Mouse (Mus musculus): ENCODE measurements around the gene Rgl2. TPM values are rescaled to one million over a fixed set of nuclear protein-coding genes. Genes with fewer than 3 reads are reported as not detected.
"Not testable (repeated sequence)": the region's sequence is repeated elsewhere in the genome, so short reads cannot be mapped to it uniquely, and the experiment has no call there.

Gene Rgl2
- polyA plus RNA-seq, 1 experiment from 2014 or later, result 42.6 TPM

GRCm38 (mm10) chr17:33892429-33892828 is 36.9 kb upstream of the Rgl2 start:
- H3K9ac ChIP-seq (ENCODE audit: low read length), result no peak overlapping the region
- no peak overlapping the region for H3K4me3 ChIP-seq (ENCODE audit: low read depth, low read length)
- H3K27me3 ChIP-seq (ENCODE audit: control insufficient read depth, insufficient read depth, low read length), result no peaks in the 10 kb centered on the region
- no peaks in the 10 kb centered on the region for H3K36me3 ChIP-seq (ENCODE audit: control insufficient read depth, insufficient read depth, low read length)
- DNase-seq (ENCODE audit: low spot score) (no peak), ATAC-seq (ENCODE audit: insufficient read depth, low FRiP score, low TSS enrichment) (no peak)
- H3K4me2 ChIP-seq (ENCODE audit: low read depth), result no peak overlapping the region
- 24% methylated on average over 7 of the region's 7 CpGs for WGBS
- H3K9me3 ChIP-seq (ENCODE audit: control insufficient read depth, low read length), result no peaks in the 10 kb centered on the region
- peaks cover 9% of the 10 kb centered on the region for H3K4me1 ChIP-seq (ENCODE audit: control insufficient read depth, insufficient read depth, low read length)
- H3K27ac ChIP-seq (ENCODE audit: low read depth, low read length), result no peak overlapping the region

- not testable (repeated sequence) for H3K4me1 ChIP-seq (ENCODE audit: control insufficient read depth, insufficient read depth, low read length); H3K27me3 ChIP-seq (ENCODE audit: control insufficient read depth, insufficient read depth, low read length); H3K9me3 ChIP-seq (ENCODE audit: control insufficient read depth, low read length); H3K4me3 ChIP-seq (ENCODE audit: low read depth, low read length); H3K27ac ChIP-seq (ENCODE audit: low read depth, low read length); H3K4me2 ChIP-seq (ENCODE audit: low read depth); H3K9ac ChIP-seq (ENCODE audit: low read length); DNase-seq (ENCODE audit: low spot score); ATAC-seq (ENCODE audit: insufficient read depth, low FRiP score, low TSS enrichment); H3K36me3 ChIP-seq (ENCODE audit: control insufficient read depth, insufficient read depth, low read length)
- WGBS, result 81% methylated on average over 4 of the region's 4 CpGs
Observed at GRCm38 (mm10) chr17:33893011-33893410, 36.3 kb upstream of the Rgl2 start.

GRCm38 (mm10) chr17:33897114-33897794 is 32.1 kb upstream of the Rgl2 start:
- WGBS, result 48% methylated on average over 6 of the region's 6 CpGs
- no peaks in the 10 kb centered on the region for H3K36me3 ChIP-seq (ENCODE audit: control insufficient read depth, insufficient read depth, low read length)
- H3K4me1 ChIP-seq (ENCODE audit: control insufficient read depth, insufficient read depth, low read length), result no peaks in the 10 kb centered on the region
- H3K27ac ChIP-seq (ENCODE audit: low read depth, low read length), result no peak overlapping the region
- no peak overlapping the region for H3K4me2 ChIP-seq (ENCODE audit: low read depth)
- no peaks in the 10 kb centered on the region for H3K9me3 ChIP-seq (ENCODE audit: control insufficient read depth, low read length)
- DNase-seq (ENCODE audit: low spot score) (peak; percentile 68), ATAC-seq (ENCODE audit: insufficient read depth, low FRiP score, low TSS enrichment) (no peak)
- H3K4me3 ChIP-seq (ENCODE audit: low read depth, low read length), result no peak overlapping the region
- H3K27me3 ChIP-seq (ENCODE audit: control insufficient read depth, insufficient read depth, low read length), result no peaks in the 10 kb centered on the region
- H3K9ac ChIP-seq (ENCODE audit: low read length), result no peak overlapping the region

GRCm38 (mm10) chr17:33898193-33898592 is 31.1 kb upstream of the Rgl2 start:
- H3K4me3 ChIP-seq (ENCODE audit: low read depth, low read length); DNase-seq (ENCODE audit: low spot score); H3K4me2 ChIP-seq (ENCODE audit: low read depth); H3K36me3 ChIP-seq (ENCODE audit: control insufficient read depth, insufficient read depth, low read length); H3K27ac ChIP-seq (ENCODE audit: low read depth, low read length); H3K9me3 ChIP-seq (ENCODE audit: control insufficient read depth, low read length); ATAC-seq (ENCODE audit: insufficient read depth, low FRiP score, low TSS enrichment); H3K27me3 ChIP-seq (ENCODE audit: control insufficient read depth, insufficient read depth, low read length); H3K4me1 ChIP-seq (ENCODE audit: control insufficient read depth, insufficient read depth, low read length); H3K9ac ChIP-seq (ENCODE audit: low read length): not testable (repeated sequence)
- WGBS, result 81% methylated on average over 4 of the region's 4 CpGs

GRCm38 (mm10) chr17:33899642-33900041 is 29.7 kb upstream of the Rgl2 start:
- ATAC-seq (ENCODE audit: insufficient read depth, low FRiP score, low TSS enrichment), result no peak
- H3K4me3 ChIP-seq (ENCODE audit: low read depth, low read length), result no peak overlapping the region
- no peaks in the 10 kb centered on the region for H3K4me1 ChIP-seq (ENCODE audit: control insufficient read depth, insufficient read depth, low read length)
- 88% methylated on average over 4 of the region's 4 CpGs for WGBS
- no peaks in the 10 kb centered on the region for H3K27me3 ChIP-seq (ENCODE audit: control insufficient read depth, insufficient read depth, low read length)
- no peaks in the 10 kb centered on the region for H3K9me3 ChIP-seq (ENCODE audit: control insufficient read depth, low read length)
- H3K9ac ChIP-seq (ENCODE audit: low read length), result no peak overlapping the region
- no peak for DNase-seq (ENCODE audit: low spot score)
- H3K36me3 ChIP-seq (ENCODE audit: control insufficient read depth, insufficient read depth, low read length), result no peaks in the 10 kb centered on the region
- H3K27ac ChIP-seq (ENCODE audit: low read depth, low read length), result no peak overlapping the region
- no peak overlapping the region for H3K4me2 ChIP-seq (ENCODE audit: low read depth)

GRCm38 (mm10) chr17:33900281-33900988 is 28.9 kb upstream of the Rgl2 start:
- no peak for ATAC-seq (ENCODE audit: insufficient read depth, low FRiP score, low TSS enrichment)

GRCm38 (mm10) chr17:33900989-33901314 is 28.4 kb upstream of the Rgl2 start:
- Histone ChIP-seq H3K4me3 (ENCODE audit: low read depth, low read length) (no peak overlapping the region), H3K4me2 (ENCODE audit: low read depth) (no peak overlapping the region), H3K9ac (ENCODE audit: low read length) (no peak overlapping the region), H3K36me3 (ENCODE audit: control insufficient read depth, insufficient read depth, low read length) (no peaks in the 10 kb centered on the region), H3K27me3 (ENCODE audit: control insufficient read depth, insufficient read depth, low read length) (no peaks in the 10 kb centered on the region), H3K27ac (ENCODE audit: low read depth, low read length) (no peak overlapping the region), H3K4me1 (ENCODE audit: control insufficient read depth, insufficient read depth, low read length) (no peaks in the 10 kb centered on the region), H3K9me3 (ENCODE audit: control insufficient read depth, low read length) (no peaks in the 10 kb centered on the region)
- WGBS, result 88% methylated on average over 4 of the region's 4 CpGs
- no peak for ATAC-seq (ENCODE audit: insufficient read depth, low FRiP score, low TSS enrichment)
- no peak for DNase-seq (ENCODE audit: low spot score)

More at GRCm38 (mm10) chr17:33900281-33900988, 28.9 kb upstream of the Rgl2 start:
- no peak for DNase-seq (ENCODE audit: low spot score)
- Histone ChIP-seq H3K4me2 (ENCODE audit: low read depth) (no peak overlapping the region), H3K9ac (ENCODE audit: low read length) (no peak overlapping the region), H3K4me3 (ENCODE audit: low read depth, low read length) (no peak overlapping the region), H3K36me3 (ENCODE audit: control insufficient read depth, insufficient read depth, low read length) (no peaks in the 10 kb centered on the region), H3K27ac (ENCODE audit: low read depth, low read length) (no peak overlapping the region), H3K27me3 (ENCODE audit: control insufficient read depth, insufficient read depth, low read length) (no peaks in the 10 kb centered on the region), H3K9me3 (ENCODE audit: control insufficient read depth, low read length) (no peaks in the 10 kb centered on the region), H3K4me1 (ENCODE audit: control insufficient read depth, insufficient read depth, low read length) (no peaks in the 10 kb centered on the region)
- 80% methylated on average over 7 of the region's 7 CpGs for WGBS

- Histone ChIP-seq H3K4me3 (ENCODE audit: low read depth, low read length) (no peak overlapping the region), H3K9ac (ENCODE audit: low read length) (no peak overlapping the region), H3K9me3 (ENCODE audit: control insufficient read depth, low read length) (no peaks in the 10 kb centered on the region), H3K4me1 (ENCODE audit: control insufficient read depth, insufficient read depth, low read length) (no peaks in the 10 kb centered on the region), H3K4me2 (ENCODE audit: low read depth) (no peak overlapping the region), H3K36me3 (ENCODE audit: control insufficient read depth, insufficient read depth, low read length) (no peaks in the 10 kb centered on the region), H3K27me3 (ENCODE audit: control insufficient read depth, insufficient read depth, low read length) (no peaks in the 10 kb centered on the region), H3K27ac (ENCODE audit: low read depth, low read length) (no peak overlapping the region)
- 68% methylated on average over 4 of the region's 4 CpGs for WGBS
- DNase-seq (ENCODE audit: low spot score), result no peak
- ATAC-seq (ENCODE audit: insufficient read depth, low FRiP score, low TSS enrichment), result no peak
Observed at GRCm38 (mm10) chr17:33901653-33902052, 27.7 kb upstream of the Rgl2 start.

- H3K9me3 ChIP-seq (ENCODE audit: control insufficient read depth, low read length), result no peaks in the 10 kb centered on the region
Observed at GRCm38 (mm10) chr17:33902079-33902478, 27.3 kb upstream of the Rgl2 start.

More at GRCm38 (mm10) chr17:33902079-33902478, 27.3 kb upstream of the Rgl2 start:
- ATAC-seq (ENCODE audit: insufficient read depth, low FRiP score, low TSS enrichment), result no peak
- Histone ChIP-seq H3K4me3 (ENCODE audit: low read depth, low read length) (no peak overlapping the region), H3K27me3 (ENCODE audit: control insufficient read depth, insufficient read depth, low read length) (no peaks in the 10 kb centered on the region), H3K36me3 (ENCODE audit: control insufficient read depth, insufficient read depth, low read length) (no peaks in the 10 kb centered on the region), H3K4me1 (ENCODE audit: control insufficient read depth, insufficient read depth, low read length) (no peaks in the 10 kb centered on the region), H3K9ac (ENCODE audit: low read length) (no peak overlapping the region), H3K27ac (ENCODE audit: low read depth, low read length) (no peak overlapping the region), H3K4me2 (ENCODE audit: low read depth) (no peak overlapping the region)
- WGBS, result 50% methylated on average over 4 of the region's 4 CpGs
- DNase-seq (ENCODE audit: low spot score), result no peak

Measured in neural tube, embryonic 11.5 days (tissue).